Mouse (Mus musculus) urinary bladder, postnatal 36 days (tissue): Measurements from ENCODE around the gene Syt12.

ENCODE experiments used
- DNase-seq, 2 experiments: peaks; one replicate each; pipeline ENCODE4 v3.0.0; 2022; ENCODE audit warnings: low spot score in 2 of 2, mixed read lengths in 1 of 2

Gene Syt12

GRCm38 (mm10) chr19:4447445-4447844, 29.8 kb downstream of the Syt12 start:
- DNase-seq = no peak

DNA sequence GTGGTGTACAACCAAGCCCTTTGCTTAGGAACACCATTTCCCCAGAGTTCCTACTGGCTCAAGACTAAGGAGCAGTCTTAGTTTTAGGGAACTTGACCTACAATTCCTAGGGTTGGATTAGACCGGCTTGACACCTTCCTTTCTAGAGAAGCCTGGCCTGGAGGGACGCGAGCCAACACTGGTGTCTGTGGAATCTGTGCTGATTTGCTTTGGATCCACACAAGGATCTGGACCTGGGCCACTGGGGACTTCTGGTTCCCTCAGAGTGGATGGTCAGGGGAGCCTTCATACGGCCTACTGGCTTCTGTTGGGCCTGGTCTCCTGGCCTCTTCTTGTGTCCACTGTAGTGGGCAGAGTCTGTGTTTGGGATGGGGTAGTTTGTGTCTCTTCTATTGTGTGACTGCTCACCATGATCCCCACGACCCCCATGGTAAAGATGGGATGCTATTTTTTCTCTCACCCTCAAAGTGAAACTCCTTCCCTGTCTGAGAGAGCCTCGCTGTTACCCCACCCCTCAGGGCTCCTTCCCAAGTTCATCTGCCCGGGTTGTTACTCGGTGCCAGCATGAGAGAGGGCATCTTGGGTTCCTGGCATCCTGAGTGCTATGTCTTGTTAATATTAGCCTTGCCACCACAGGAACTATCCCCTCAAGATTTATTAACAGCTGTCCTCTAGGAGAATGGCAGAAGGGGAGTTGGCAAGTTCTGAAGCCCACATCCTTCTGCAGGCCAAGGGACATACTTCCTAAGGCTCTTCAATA, 30.4 kb downstream of the Syt12 start:
- DNase-seq = no peak

- DNase-seq = peak; percentile 66 to 68
Observed at GRCm38 (mm10) chr19:4442408-4442807, 34.8 kb downstream of the Syt12 start.

DNA sequence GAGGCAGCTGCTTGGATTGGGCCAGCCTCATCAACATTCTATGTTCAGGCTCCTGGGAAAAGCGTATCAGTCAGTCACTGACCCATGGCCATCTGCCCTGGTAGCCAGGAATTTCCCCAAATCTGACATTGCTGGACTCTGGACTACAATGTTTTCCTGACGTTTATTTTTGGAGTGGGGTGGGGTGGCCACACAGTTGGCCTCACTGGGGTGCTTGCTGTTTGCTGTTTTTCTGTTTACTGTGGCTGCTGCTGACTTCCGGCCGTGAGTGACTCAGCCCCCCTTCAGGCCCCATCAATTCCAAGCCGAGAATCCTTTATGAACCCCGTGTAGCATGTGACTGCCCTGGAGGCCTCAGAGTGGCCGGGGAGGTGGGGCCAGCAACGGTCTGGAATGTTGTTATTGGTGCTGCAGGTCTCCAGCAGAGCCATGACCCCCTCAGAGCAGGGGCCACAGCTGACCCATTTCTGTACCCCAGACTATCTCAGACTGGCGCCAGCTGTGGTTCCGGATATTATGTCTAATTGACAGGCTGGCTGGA, 35.6 kb downstream of the Syt12 start:
- no peak for DNase-seq

DNA sequence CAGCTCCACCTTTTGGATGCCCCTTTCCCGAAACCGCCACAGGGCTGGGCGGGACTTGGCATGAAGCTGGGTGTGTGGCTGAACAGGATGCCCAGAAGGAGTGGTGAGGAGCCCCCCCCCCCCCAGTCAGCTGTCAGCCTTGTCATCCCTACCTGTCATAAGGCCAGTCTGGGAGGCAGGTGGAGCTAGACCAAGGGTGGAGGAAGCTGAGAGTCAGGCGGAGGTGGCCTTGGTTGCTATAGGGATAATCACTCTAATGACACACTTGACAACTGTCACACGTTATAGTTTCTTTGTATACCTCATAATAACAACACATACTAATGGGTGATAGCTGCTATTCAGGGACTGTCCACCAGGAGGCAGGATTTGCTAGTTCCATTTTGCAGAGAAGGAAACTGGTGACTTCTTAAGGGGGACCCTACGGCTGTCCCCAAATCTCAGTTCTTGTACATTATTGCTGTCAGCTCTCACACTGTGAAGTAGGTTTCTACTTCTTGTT, 36.1 kb downstream of the Syt12 start:
- peak in 1 of 2 experiments; percentile 35 for DNase-seq

DNA sequence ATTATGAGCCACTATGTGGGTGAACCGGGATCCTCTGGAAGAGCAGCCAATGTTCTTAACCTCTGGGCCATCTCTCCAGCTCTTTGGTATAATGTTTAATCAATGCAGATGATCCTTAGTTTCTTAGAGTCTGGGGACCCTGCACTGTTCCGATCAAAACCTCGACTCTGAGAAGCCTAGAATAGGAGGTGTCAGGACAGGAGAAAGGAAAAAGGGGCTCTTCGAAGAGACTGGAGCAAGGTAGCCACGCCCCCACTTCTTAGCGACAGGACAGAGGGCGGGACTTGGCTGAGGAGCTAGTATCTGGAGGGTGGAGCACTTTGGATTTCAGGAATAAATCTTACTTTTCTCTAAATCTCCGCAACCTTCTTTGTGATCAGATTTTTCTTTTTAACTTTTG, 37.0 kb downstream of the Syt12 start:
- DNase-seq = peak in 1 of 2 experiments; percentile 39

- peak; percentile 53 to 62 for DNase-seq
Observed at GRCm38 (mm10) chr19:4439161-4439801, 38.0 kb downstream of the Syt12 start, which contains the start of gene Rhod. TSS of gene Rhod (minus strand) at chr19:4439432.

DNA sequence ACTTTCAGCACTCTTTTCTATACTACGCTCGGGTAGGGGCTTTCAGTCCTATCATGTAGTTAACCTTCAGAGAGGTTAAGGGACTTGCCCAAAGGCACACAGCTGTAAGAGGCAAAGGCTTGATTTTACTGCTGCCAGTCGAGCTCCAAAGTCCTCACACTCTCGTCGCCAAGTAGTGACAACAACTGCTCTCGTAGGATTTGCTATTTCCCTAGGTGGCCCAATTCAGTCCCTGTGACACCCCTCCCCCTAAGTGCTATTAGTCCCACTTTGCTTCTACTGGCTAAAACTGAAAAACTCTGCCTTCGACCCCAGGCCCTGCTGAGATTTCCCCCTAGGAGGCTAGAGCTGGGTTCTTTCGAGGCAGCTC, 38.5 kb downstream of the Syt12 start:
- no peak for DNase-seq

- DNase-seq = no peak
Observed at GRCm38 (mm10) chr19:4437886-4438285, 39.4 kb downstream of the Syt12 start.

DNA sequence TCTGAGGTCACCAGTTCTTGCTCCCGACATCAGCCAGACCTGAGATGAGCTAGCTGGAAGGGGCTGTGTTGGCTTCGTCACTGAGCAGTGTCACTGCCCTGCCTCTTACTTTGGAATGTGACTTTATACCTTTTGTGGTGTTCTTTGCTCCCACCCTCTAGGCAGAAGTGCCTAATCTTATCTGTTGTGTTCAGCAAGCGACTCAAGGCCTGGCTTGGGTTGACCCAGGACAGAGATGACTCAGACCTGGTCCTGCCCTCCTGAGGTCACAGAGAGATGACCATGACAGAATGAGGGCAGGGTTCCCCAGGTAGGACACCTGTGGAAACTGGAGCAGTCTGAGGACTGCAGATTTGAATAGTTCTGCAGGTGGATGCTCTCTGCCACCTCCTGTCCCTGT, 41.0 kb downstream of the Syt12 start:
- DNase-seq = no peak

DNA sequence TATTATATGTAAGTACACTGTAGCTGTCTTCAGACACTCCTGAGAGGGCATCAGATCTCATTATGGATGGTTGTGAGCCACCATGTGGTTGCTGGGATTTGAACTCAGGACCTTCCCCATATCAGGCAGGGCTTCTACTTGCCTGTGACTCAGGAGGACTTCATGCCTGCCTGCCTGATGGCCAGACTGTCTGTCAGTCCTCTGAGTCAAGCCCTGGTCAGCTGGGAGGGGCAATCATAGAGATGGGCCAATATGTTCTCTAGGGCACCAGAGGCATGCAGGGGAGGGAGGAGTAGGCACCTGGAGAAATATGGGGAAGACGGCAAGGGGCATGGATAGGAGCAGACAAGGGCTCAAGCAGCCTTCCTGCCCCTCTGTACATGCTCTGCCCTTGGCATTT, 42.2 kb downstream of the Syt12 start:
- no peak for DNase-seq

DNA sequence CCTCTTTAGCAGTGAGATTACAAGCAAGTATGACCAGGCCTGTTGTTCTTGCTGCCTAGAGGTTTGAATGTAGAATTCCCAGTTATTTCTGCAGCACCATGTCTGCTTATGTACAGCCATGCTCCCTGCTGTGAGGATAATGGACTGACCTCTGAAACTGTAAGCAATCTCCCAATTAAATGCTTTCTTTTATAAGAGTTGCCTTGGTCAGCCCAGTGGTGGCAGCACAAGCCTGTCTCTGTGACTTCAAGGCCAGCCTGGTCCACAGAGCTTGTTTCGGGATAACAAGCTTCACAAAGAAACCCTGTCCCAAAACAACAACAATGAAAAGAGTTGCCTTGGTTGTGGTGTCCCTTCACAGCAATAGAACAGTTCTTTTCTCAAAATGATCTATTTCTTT, 43.5 kb downstream of the Syt12 start:
- DNase-seq = no peak

GRCm38 (mm10) chr19:4430091-4430620, 47.1 kb downstream of the Syt12 start:
- DNase-seq = no peak

DNA sequence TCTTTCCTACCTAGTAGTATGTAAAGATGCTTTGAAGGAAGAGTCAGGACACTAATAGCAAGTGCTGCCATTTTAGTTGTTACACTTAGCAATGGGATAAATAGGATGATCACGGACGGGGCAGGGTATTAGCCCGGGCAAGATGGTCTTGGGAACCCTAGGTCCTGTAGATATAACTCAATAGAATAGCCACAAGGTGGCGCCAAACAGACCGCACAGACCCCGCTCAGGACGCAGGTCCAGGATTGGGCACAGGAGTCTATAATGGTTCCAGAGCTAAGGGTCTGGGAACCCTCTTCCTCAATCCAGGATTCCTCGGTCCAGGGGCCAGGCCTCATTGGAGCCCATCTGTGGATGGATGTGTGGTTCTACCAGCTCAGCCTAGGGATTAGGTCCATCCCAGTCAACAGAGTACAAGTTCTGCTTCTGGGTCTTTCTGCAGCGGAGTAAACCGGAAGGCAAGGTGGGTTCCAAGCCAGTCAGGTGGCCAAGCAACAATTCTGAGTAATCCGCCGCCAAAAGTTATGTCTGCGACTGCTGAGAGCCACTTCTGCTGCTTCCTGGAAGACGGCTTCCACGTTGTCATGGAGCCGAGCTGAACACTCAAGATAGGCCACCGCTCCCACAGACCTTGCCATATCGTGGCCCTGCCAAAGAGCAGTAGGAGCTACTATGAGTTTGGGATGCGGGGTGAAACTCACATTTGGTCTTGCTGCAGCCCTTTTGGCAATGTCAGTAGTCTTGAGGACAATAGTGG, 51.5 kb downstream of the Syt12 start:
- DNase-seq = no peak

DNA sequence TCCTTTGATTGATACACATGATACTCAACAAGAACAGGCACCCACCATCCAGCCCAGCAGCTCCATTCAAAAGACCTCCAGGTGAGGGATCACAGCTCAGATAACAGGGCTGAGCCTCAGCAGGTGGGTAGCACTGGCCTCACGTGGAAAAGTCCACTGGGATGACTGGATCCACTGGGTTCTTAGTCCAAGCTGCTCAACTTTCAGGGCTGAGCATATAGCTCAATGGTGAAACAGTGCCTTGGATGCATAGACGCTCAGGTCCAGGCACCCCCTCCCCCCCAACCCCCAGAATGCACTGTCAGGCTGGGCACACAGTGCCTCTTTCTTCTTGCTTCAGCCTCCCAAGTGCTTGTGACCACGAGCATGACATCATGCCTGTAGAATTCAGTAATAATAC, 54.2 kb downstream of the Syt12 start:
- DNase-seq = no peak

DNA sequence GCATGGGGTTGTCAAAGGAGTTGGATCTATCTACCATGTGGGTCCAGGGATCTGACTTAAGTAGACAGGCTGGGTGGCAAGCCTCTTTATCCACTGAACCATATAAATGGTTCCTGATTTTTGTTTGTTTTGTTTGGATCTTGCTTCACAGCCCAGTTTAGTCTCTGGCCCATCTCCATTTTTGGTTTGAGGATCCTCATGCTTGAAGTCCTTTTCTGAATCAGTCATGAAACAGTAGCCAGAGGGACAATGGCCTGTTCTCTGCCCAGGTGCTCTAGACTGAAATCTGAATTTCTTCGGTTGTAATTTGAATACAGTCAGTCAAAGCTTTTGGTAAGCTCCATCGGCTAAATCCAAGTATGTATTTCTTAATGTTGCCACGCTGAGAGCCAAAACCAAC, 54.7 kb downstream of the Syt12 start:
- DNase-seq = no peak

GRCm38 (mm10) chr19:4420153-4420910, 56.9 kb downstream of the Syt12 start:
- DNase-seq = peak; percentile 44 to 70

GRCm38 (mm10) chr19:4419711-4420110, 57.5 kb downstream of the Syt12 start:
- DNase-seq = no peak

GRCm38 (mm10) chr19:4417713-4418112, 59.5 kb downstream of the Syt12 start:
- no peak for DNase-seq

- DNase-seq = peak; percentile 53 to 74
Observed at GRCm38 (mm10) chr19:4417183-4417582, 60.1 kb downstream of the Syt12 start.

GRCm38 (mm10) chr19:4414631-4415030, 62.6 kb downstream of the Syt12 start:
- DNase-seq = no peak
